Mouse (Mus musculus) liver, adult (tissue): Measurements from ENCODE around the gene H2-M5.

Source experiments
- GATA4 ChIP-seq: IDR thresholded peaks from 2 replicates; pipeline ENCODE4 v1.6.1; 2014; ENCODE audit warnings: mild to moderate bottlenecking, low read length; ENCODE audit not compliant: insufficient replicate concordance

The H2-M5 gene

GRCm38 (mm10) chr17:37000863-37001262, 11.5 kb upstream of the H2-M5 start, which contains the start of gene Zfp57:
Zfp57 (plus strand) TSS chr17:37001163.
- TF ChIP-seq GATA4: no peak

- TF ChIP-seq GATA4: no peak
These were observed 9.1 kb upstream of the H2-M5 start for GRCm38 (mm10) chr17:36998477-36998876.

GRCm38 (mm10) chr17:36997033-36997735, 7.8 kb upstream of the H2-M5 start:
- peak; percentile 17; the same call in 1 of the 2 replicates for TF ChIP-seq GATA4

GRCm38 (mm10) chr17:36995448-36995847, 6.1 kb upstream of the H2-M5 start:
- TF ChIP-seq GATA4: no peak

- TF ChIP-seq GATA4: no peak
These were observed 5.2 kb upstream of the H2-M5 start for GRCm38 (mm10) chr17:36994528-36994927.

GRCm38 (mm10) chr17:36993770-36994325, 4.5 kb upstream of the H2-M5 start:
- TF ChIP-seq GATA4: no peak

GRCm38 (mm10) chr17:36992336-36993104, 3.2 kb upstream of the H2-M5 start:
- no peak for TF ChIP-seq GATA4

GRCm38 (mm10) chr17:36988475-36988874, 862 bp downstream of the H2-M5 start:
- TF ChIP-seq GATA4: no peak

- TF ChIP-seq GATA4: no peak
These were observed 6.8 kb downstream of the H2-M5 start for GRCm38 (mm10) chr17:36982253-36983155.

- TF ChIP-seq GATA4: no peak
These were observed 7.5 kb downstream of the H2-M5 start for GRCm38 (mm10) chr17:36981845-36982244.

GRCm38 (mm10) chr17:36981221-36981813, 8.0 kb downstream of the H2-M5 start, which contains the start of gene 2410137M14Rik:
2410137M14Rik (minus strand) TSS chr17:36981237.
- no peak for TF ChIP-seq GATA4

GRCm38 (mm10) chr17:36973271-36973787, 16.0 kb downstream of the H2-M5 start:
- no peak for TF ChIP-seq GATA4

GRCm38 (mm10) chr17:36972791-36973190, 16.5 kb downstream of the H2-M5 start:
- TF ChIP-seq GATA4: no peak

- TF ChIP-seq GATA4: no peak
These were observed 18.0 kb downstream of the H2-M5 start for GRCm38 (mm10) chr17:36971172-36971850.
